Mouse (Mus musculus): ENCODE data around the gene Rgcc.
A peak's percentile ranks its signal among the peaks of the same experiment; 100 is the strongest.

The Rgcc gene

GRCm38 (mm10) chr14:79278927-79279326, 22.5 kb downstream of the Rgcc start:
- no peak for DNase-seq (ENCODE audit: low spot score)

GRCm38 (mm10) chr14:79277922-79278321, 23.5 kb downstream of the Rgcc start:
- no peak for DNase-seq (ENCODE audit: low spot score)

- DNase-seq (ENCODE audit: low spot score) = no peak
These were observed 25.5 kb downstream of the Rgcc start for GRCm38 (mm10) chr14:79275870-79276395.

- no peak for DNase-seq (ENCODE audit: low spot score)
These were observed 26.0 kb downstream of the Rgcc start for GRCm38 (mm10) chr14:79275441-79275840.

- DNase-seq (ENCODE audit: low spot score) = peak; percentile 31
These were observed 27.6 kb downstream of the Rgcc start for GRCm38 (mm10) chr14:79273697-79274477.

GRCm38 (mm10) chr14:79272991-79273390, 28.5 kb downstream of the Rgcc start:
- no peak for DNase-seq (ENCODE audit: low spot score)

- DNase-seq (ENCODE audit: low spot score) = no peak
These were observed 29.2 kb downstream of the Rgcc start for GRCm38 (mm10) chr14:79272188-79272694.

- DNase-seq (ENCODE audit: low spot score) = no peak
These were observed 31.9 kb downstream of the Rgcc start for GRCm38 (mm10) chr14:79269551-79269950.

- DNase-seq (ENCODE audit: low spot score) = no peak
These were observed 33.6 kb downstream of the Rgcc start for GRCm38 (mm10) chr14:79267878-79268277.

- no peak for DNase-seq (ENCODE audit: low spot score)
These were observed 34.1 kb downstream of the Rgcc start for GRCm38 (mm10) chr14:79267382-79267781.

GRCm38 (mm10) chr14:79266408-79266807, 35.0 kb downstream of the Rgcc start:
- no peak for DNase-seq (ENCODE audit: low spot score)

GRCm38 (mm10) chr14:79265738-79266137, 35.7 kb downstream of the Rgcc start:
- no peak for DNase-seq (ENCODE audit: low spot score)

GRCm38 (mm10) chr14:79263321-79263720, 38.1 kb downstream of the Rgcc start:
- no peak for DNase-seq (ENCODE audit: low spot score)

GRCm38 (mm10) chr14:79262677-79263076, 38.8 kb downstream of the Rgcc start:
- no peak for DNase-seq (ENCODE audit: low spot score)

GRCm38 (mm10) chr14:79259062-79259779, 42.2 kb downstream of the Rgcc start:
- no peak for DNase-seq (ENCODE audit: low spot score)

GRCm38 (mm10) chr14:79256656-79257055, 44.8 kb downstream of the Rgcc start:
- no peak for DNase-seq (ENCODE audit: low spot score)

GRCm38 (mm10) chr14:79255786-79256185, 45.7 kb downstream of the Rgcc start:
- DNase-seq (ENCODE audit: low spot score) = no peak

GRCm38 (mm10) chr14:79251727-79252285, 49.6 kb downstream of the Rgcc start:
- DNase-seq (ENCODE audit: low spot score) = no peak

- DNase-seq (ENCODE audit: low spot score) = no peak
These were observed 56.9 kb downstream of the Rgcc start for GRCm38 (mm10) chr14:79244571-79244970.

GRCm38 (mm10) chr14:79243038-79243883, 58.2 kb downstream of the Rgcc start:
- no peak for DNase-seq (ENCODE audit: low spot score)

GRCm38 (mm10) chr14:79242386-79242720, 59.1 kb downstream of the Rgcc start:
- no peak for DNase-seq (ENCODE audit: low spot score)

Data from embryo, embryonic 10 days (tissue).